Mouse (Mus musculus): ENCODE measurements around the gene Sirt4. TPM values are rescaled to one million over a fixed set of nuclear protein-coding genes. Genes with fewer than 3 reads are reported as not detected.
"Not testable (repeated sequence)": the region's sequence is repeated elsewhere in the genome, so short reads cannot be mapped to it uniquely, and the experiment has no call there.

Gene Sirt4
- total RNA-seq, 4 experiments from 2014 or later = 24.6 to 53.8 (median 41.2) TPM

GRCm38 (mm10) chr5:115470766-115471531 lies 13.6 kb downstream of the Sirt4 start:
- no peak for DNase-seq

- no peak for DNase-seq
Observed at GRCm38 (mm10) chr5:115469791-115470190, 14.7 kb downstream of the Sirt4 start.

GRCm38 (mm10) chr5:115465642-115466420 lies 18.7 kb downstream of the Sirt4 start, which contains the start of gene Pla2g1b:
Gene Pla2g1b, plus strand, starts transcription at chr5:115466262.
- DNase-seq = no peak

GRCm38 (mm10) chr5:115464408-115465115 lies 20.0 kb downstream of the Sirt4 start:
- DNase-seq = no peak

- DNase-seq = no peak
Observed at GRCm38 (mm10) chr5:115458918-115459317, 25.6 kb downstream of the Sirt4 start.

GRCm38 (mm10) chr5:115455838-115456237 lies 28.7 kb downstream of the Sirt4 start:
- DNase-seq = no peak

GRCm38 (mm10) chr5:115454422-115455090 lies 30.0 kb downstream of the Sirt4 start:
- no peak for DNase-seq

- no peak for DNase-seq
Observed at GRCm38 (mm10) chr5:115450410-115451317, 33.9 kb downstream of the Sirt4 start.

GRCm38 (mm10) chr5:115449247-115449646 lies 35.3 kb downstream of the Sirt4 start:
- no peak for DNase-seq

- DNase-seq = no peak
Observed at GRCm38 (mm10) chr5:115447108-115447507, 37.4 kb downstream of the Sirt4 start.

- no peak for DNase-seq
Observed at GRCm38 (mm10) chr5:115444130-115444529, 40.4 kb downstream of the Sirt4 start.

GRCm38 (mm10) chr5:115442663-115443062 lies 41.9 kb downstream of the Sirt4 start:
- DNase-seq = not testable (repeated sequence)

- peak; percentile 53 for DNase-seq
Observed at GRCm38 (mm10) chr5:115441205-115441849, 43.2 kb downstream of the Sirt4 start.

- DNase-seq = no peak
Observed at GRCm38 (mm10) chr5:115438667-115439066, 45.9 kb downstream of the Sirt4 start.

- no peak for DNase-seq
Observed at GRCm38 (mm10) chr5:115437945-115438315, 46.6 kb downstream of the Sirt4 start.

GRCm38 (mm10) chr5:115437242-115437944 lies 47.1 kb downstream of the Sirt4 start:
- DNase-seq = no peak

- DNase-seq = peak; percentile 55
Observed at GRCm38 (mm10) chr5:115436421-115437124, 48.0 kb downstream of the Sirt4 start.

- no peak for DNase-seq
Observed at GRCm38 (mm10) chr5:115435755-115436379, 48.7 kb downstream of the Sirt4 start.
